Mouse (Mus musculus): ENCODE measurements around the gene Csad. TPM values are rescaled to one million over a fixed set of nuclear protein-coding genes. Genes with fewer than 3 reads are reported as not detected.

Gene Csad
- polyA plus RNA-seq, 1 experiment = 60.4 TPM

- Histone ChIP-seq H3K27ac (ENCODE audit: insufficient read depth, low read depth, low read length) (peak overlapping the region; percentile 68), H3K4me3 (ENCODE audit: insufficient read depth, low read length) (peak overlapping the region; percentile 73), H3K4me1 (ENCODE audit: control insufficient read depth, insufficient read depth, low read length) (peaks cover 22% of the 10 kb centered on the region)
- TF ChIP-seq CTCF (IDR thresholded peaks at IDR 0.05; ENCODE audit: low read depth, low read length) (no peak), POLR2A (IDR thresholded peaks at IDR 0.05; ENCODE audit: borderline replicate concordance, low read depth, low read length) (no peak)
Measured at GRCm38 (mm10) chr15:102245891-102246741, 41.6 kb upstream of the Csad start.

- Histone ChIP-seq H3K4me1 (ENCODE audit: control insufficient read depth, insufficient read depth, low read length) (peaks cover 22% of the 10 kb centered on the region), H3K27ac (ENCODE audit: insufficient read depth, low read depth, low read length) (peak overlapping the region; percentile 68), H3K4me3 (ENCODE audit: insufficient read depth, low read length) (peak overlapping the region; percentile 73)
- TF ChIP-seq POLR2A (IDR thresholded peaks at IDR 0.05; ENCODE audit: borderline replicate concordance, low read depth, low read length) (no peak), CTCF (IDR thresholded peaks at IDR 0.05; ENCODE audit: low read depth, low read length) (no peak)
Measured at GRCm38 (mm10) chr15:102245461-102245881, 40.9 kb upstream of the Csad start.

GRCm38 (mm10) chr15:102244306-102245191 is 40.0 kb upstream of the Csad start:
- Histone ChIP-seq H3K27ac (ENCODE audit: insufficient read depth, low read depth, low read length) (peak overlapping the region; percentile 95), H3K4me3 (ENCODE audit: insufficient read depth, low read length) (peak overlapping the region; percentile 73), H3K4me1 (ENCODE audit: control insufficient read depth, insufficient read depth, low read length) (peaks cover 22% of the 10 kb centered on the region)
- TF ChIP-seq POLR2A (IDR thresholded peaks at IDR 0.05; ENCODE audit: borderline replicate concordance, low read depth, low read length) (no peak), CTCF (IDR thresholded peaks at IDR 0.05; ENCODE audit: low read depth, low read length) (no peak)

GRCm38 (mm10) chr15:102243229-102244190 is 39.0 kb upstream of the Csad start:
- Histone ChIP-seq H3K4me3 (ENCODE audit: insufficient read depth, low read length) (peak overlapping the region; percentile 51), H3K27ac (ENCODE audit: insufficient read depth, low read depth, low read length) (peak overlapping the region; percentile 95)

GRCm38 (mm10) chr15:102242404-102243228 is 38.1 kb upstream of the Csad start:
- TF ChIP-seq CTCF (IDR thresholded peaks at IDR 0.05; ENCODE audit: low read depth, low read length) (no peak), POLR2A (IDR thresholded peaks at IDR 0.05; ENCODE audit: borderline replicate concordance, low read depth, low read length) (no peak)
- H3K4me3 ChIP-seq (ENCODE audit: insufficient read depth, low read length) = peak overlapping the region; percentile 42
- H3K4me1 ChIP-seq (ENCODE audit: control insufficient read depth, insufficient read depth, low read length) = peaks cover 22% of the 10 kb centered on the region
- H3K27ac ChIP-seq (ENCODE audit: insufficient read depth, low read depth, low read length) = peak overlapping the region; percentile 86

More at GRCm38 (mm10) chr15:102243229-102244190, 39.0 kb upstream of the Csad start:
- TF ChIP-seq POLR2A (IDR thresholded peaks at IDR 0.05; ENCODE audit: borderline replicate concordance, low read depth, low read length) (0 out of 2 replicates have a peak, but pooled peaks have one; percentile 12), CTCF (IDR thresholded peaks at IDR 0.05; ENCODE audit: low read depth, low read length) (no peak)
- H3K4me1 ChIP-seq (ENCODE audit: control insufficient read depth, insufficient read depth, low read length) = peaks cover 22% of the 10 kb centered on the region

- H3K4me1 ChIP-seq (ENCODE audit: control insufficient read depth, insufficient read depth, low read length) = peaks cover 22% of the 10 kb centered on the region
- no peak overlapping the region for H3K4me3 ChIP-seq (ENCODE audit: insufficient read depth, low read length)
- TF ChIP-seq CTCF (IDR thresholded peaks at IDR 0.05; ENCODE audit: low read depth, low read length) = no peak
- TF ChIP-seq POLR2A (IDR thresholded peaks at IDR 0.05; ENCODE audit: borderline replicate concordance, low read depth, low read length) = no peak
- H3K27ac ChIP-seq (ENCODE audit: insufficient read depth, low read depth, low read length) = no peak overlapping the region
Measured at GRCm38 (mm10) chr15:102240607-102241006, 36.1 kb upstream of the Csad start.

- Histone ChIP-seq H3K27ac (ENCODE audit: insufficient read depth, low read depth, low read length) (no peak overlapping the region), H3K4me3 (ENCODE audit: insufficient read depth, low read length) (no peak overlapping the region), H3K4me1 (ENCODE audit: control insufficient read depth, insufficient read depth, low read length) (peaks cover 15% of the 10 kb centered on the region)
- TF ChIP-seq POLR2A (IDR thresholded peaks at IDR 0.05; ENCODE audit: borderline replicate concordance, low read depth, low read length) = no peak
- TF ChIP-seq CTCF (IDR thresholded peaks at IDR 0.05; ENCODE audit: low read depth, low read length) = no peak
Measured at GRCm38 (mm10) chr15:102239851-102240250, 35.3 kb upstream of the Csad start.

- no peak overlapping the region for H3K27ac ChIP-seq (ENCODE audit: insufficient read depth, low read depth, low read length)
- peak; percentile 66 for TF ChIP-seq CTCF (IDR thresholded peaks at IDR 0.05; ENCODE audit: low read depth, low read length)
- TF ChIP-seq POLR2A (IDR thresholded peaks at IDR 0.05; ENCODE audit: borderline replicate concordance, low read depth, low read length) = no peak
- peaks cover 19% of the 10 kb centered on the region for H3K4me1 ChIP-seq (ENCODE audit: control insufficient read depth, insufficient read depth, low read length)
- no peak overlapping the region for H3K4me3 ChIP-seq (ENCODE audit: insufficient read depth, low read length)
Measured at GRCm38 (mm10) chr15:102239260-102239590, 34.7 kb upstream of the Csad start.

Data from bone marrow macrophage, adult 2 months (primary cell).